Mouse (Mus musculus) spleen, adult 2 months (tissue): ENCODE measurements around the gene Apbb1.

Source experiments
- CTCF ChIP-seq: fragments of 200-500 bp; IDR thresholded peaks from 2 replicates; pipeline ENCODE4 v1.5.1; 2011; ENCODE audit warnings: mild to moderate bottlenecking, inconsistent platforms; ENCODE audit not compliant: insufficient read depth, insufficient read length, insufficient replicate concordance; ENCODE audit errors: extremely low read depth
- POLR2A ChIP-seq: fragments of 200-500 bp; IDR thresholded peaks from 2 replicates; pipeline ENCODE4 v1.6.1; 2011; ENCODE audit warnings: low read depth, low read length, inconsistent platforms

GRCm38 (mm10) chr7:105513845-105514291 lies 67.6 kb downstream of the Apbb1 start:
- TF ChIP-seq CTCF (no peak), POLR2A (no peak)
